Mouse (Mus musculus) liver, adult 2 months (tissue): Measurements from ENCODE around the gene Prkcb.

Experiments used
- CTCF ChIP-seq: fragments of 200-500 bp; IDR thresholded peaks from 2 replicates; pipeline ENCODE4 v1.5.1; 2011; ENCODE audit warnings: low read depth, low read length, control low read depth
- POLR2A ChIP-seq: fragments of 200-500 bp; IDR thresholded peaks from 2 replicates; pipeline ENCODE4 v1.6.1; 2011; ENCODE audit warnings: low read length, control low read depth; ENCODE audit not compliant: insufficient read depth; ENCODE audit errors: extremely low read depth

DNA sequence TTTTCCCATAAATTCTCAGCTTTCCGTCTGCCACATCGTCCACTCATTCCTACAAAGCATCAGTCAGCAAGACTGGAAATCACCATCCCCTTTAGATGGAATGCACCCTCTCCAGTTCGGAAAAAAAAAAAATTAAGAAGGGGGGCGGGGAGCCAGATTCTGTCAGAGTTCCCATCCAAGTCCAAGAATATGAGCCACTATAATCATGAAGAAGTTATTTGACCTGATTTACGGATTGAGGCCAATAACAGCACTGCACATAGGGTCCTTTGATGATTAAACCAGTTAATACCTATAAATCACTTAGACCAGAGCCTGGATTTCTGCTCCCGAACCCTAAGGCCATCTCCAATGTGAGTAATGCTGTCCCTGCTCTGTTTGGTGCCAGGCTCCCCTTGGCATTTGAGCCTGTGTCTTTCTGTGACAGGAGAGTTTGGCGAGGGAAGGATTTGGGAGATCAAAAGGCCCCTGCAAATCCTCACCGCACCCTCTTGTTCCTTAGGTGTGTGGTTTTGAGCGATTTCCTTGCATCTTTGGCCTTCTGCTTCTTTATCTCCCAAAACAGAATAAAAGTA, 308.1 kb downstream of the Prkcb start:
- TF ChIP-seq CTCF = no peak
- TF ChIP-seq POLR2A = no peak
